Mouse (Mus musculus) megakaryocyte, embryonic 14.5 days (primary cell): ENCODE measurements around the gene Gm20388.

Experiments used
- FLI1 ChIP-seq: IDR thresholded peaks from 2 replicates; pipeline ENCODE4 v1.6.1; 2012; ENCODE audit warnings: low read length, inconsistent platforms, mixed read lengths
- GATA1 ChIP-seq: IDR thresholded peaks from 3 replicates; pipeline ENCODE4 v1.6.1; 2012; ENCODE audit warnings: mixed read lengths, low read length, inconsistent platforms, borderline replicate concordance

GRCm38 (mm10) chr8:122304058-122304457, 2393.4 kb downstream of the Gm20388 start:
- TF ChIP-seq GATA1: no peak
- no peak for TF ChIP-seq FLI1
